Mouse (Mus musculus) embryonic fibroblast, embryonic 13.5 days (primary cell): Measurements from ENCODE around the gene AI413582. TPM values are rescaled to one million over a fixed set of nuclear protein-coding genes. Genes with fewer than 3 reads are reported as not detected.
A peak's percentile ranks its signal among the peaks of the same experiment; 100 is the strongest.

Experiments
- H3K27ac ChIP-seq: 2 replicates; pipeline ENCODE4 v1.5.1; 2012; ENCODE audit warnings: low read length, control low read depth, inconsistent platforms; ENCODE audit not compliant: insufficient read depth
- H3K4me1 ChIP-seq: 2 replicates; pipeline ENCODE4 v1.6.1; 2011; ENCODE audit warnings: low read length; ENCODE audit not compliant: control insufficient read depth, insufficient read depth
- H3K4me3 ChIP-seq: 2 replicates; pipeline ENCODE4 v1.5.1; 2011; ENCODE audit warnings: mild to moderate bottlenecking, control low read depth, low read length; ENCODE audit not compliant: insufficient read depth
- CTCF ChIP-seq: IDR thresholded peaks from 2 replicates; pipeline ENCODE4 v1.5.1; 2011; ENCODE audit warnings: mild to moderate bottlenecking, control low read depth, low read length, moderate library complexity, borderline replicate concordance; ENCODE audit not compliant: insufficient read depth
- POLR2A ChIP-seq: IDR thresholded peaks from 2 replicates; pipeline ENCODE4 v1.6.1; 2011; ENCODE audit warnings: low read depth, mild to moderate bottlenecking, control low read depth, low read length, moderate library complexity
- polyA plus RNA-seq: library from polyadenylated mRNA; stranded (reverse); fragments of >200 nt; gene quantifications from 2 replicates; pipeline ENCODE4 v1.2.4, GENCODE M21; 2011; ENCODE audit warnings: low read depth; ENCODE audit not compliant: missing spikeins, insufficient read length

The AI413582 gene
- polyA plus RNA-seq, 1 experiment: 15.6 TPM

- TF ChIP-seq POLR2A (0 out of 2 replicates have a peak, but pooled peaks have one; percentile 3), CTCF (peak; percentile 18; the same call in 1 of the 2 replicates)
- Histone ChIP-seq H3K4me3 (peak overlapping the region; percentile 60), H3K27ac (no peak overlapping the region; the same call in 1 of the 2 replicates), H3K4me1 (peaks cover 23% of the 10 kb centered on the region; the same call in 1 of the 2 replicates)
Observed at GRCm38 (mm10) chr17:27564391-27565162, 979 bp downstream of the AI413582 start.

GRCm38 (mm10) chr17:27563771-27564244 is 1.7 kb downstream of the AI413582 start:
- H3K4me3 ChIP-seq: no peak overlapping the region
- peaks cover 23% of the 10 kb centered on the region; the same call in 1 of the 2 replicates for H3K4me1 ChIP-seq
- TF ChIP-seq CTCF: no peak
- 0 out of 2 replicates have a peak, but pooled peaks have one; percentile 13 for TF ChIP-seq POLR2A
- no peak overlapping the region for H3K27ac ChIP-seq

GRCm38 (mm10) chr17:27561809-27562526 is 3.6 kb downstream of the AI413582 start:
- Histone ChIP-seq H3K27ac (peak overlapping the region; percentile 88), H3K4me1 (peaks cover 23% of the 10 kb centered on the region; the same call in 1 of the 2 replicates), H3K4me3 (no peak overlapping the region)
- TF ChIP-seq CTCF (no peak), POLR2A (no peak)

GRCm38 (mm10) chr17:27560926-27561480 is 4.6 kb downstream of the AI413582 start:
- peaks cover 20% of the 10 kb centered on the region; the same call in 1 of the 2 replicates for H3K4me1 ChIP-seq
- peak overlapping the region; percentile 88 for H3K27ac ChIP-seq
- TF ChIP-seq POLR2A: no peak
- no peak for TF ChIP-seq CTCF
- H3K4me3 ChIP-seq: no peak overlapping the region

GRCm38 (mm10) chr17:27559596-27559995 is 6.0 kb downstream of the AI413582 start:
- TF ChIP-seq CTCF (no peak), POLR2A (no peak)
- peaks cover 20% of the 10 kb centered on the region for H3K4me1 ChIP-seq
- no peak overlapping the region for H3K27ac ChIP-seq
- peak overlapping the region; percentile 67 for H3K4me3 ChIP-seq

GRCm38 (mm10) chr17:27558845-27559244 is 6.7 kb downstream of the AI413582 start:
- peak overlapping the region; percentile 67 for H3K4me3 ChIP-seq
- no peak overlapping the region for H3K27ac ChIP-seq
- TF ChIP-seq POLR2A: no peak
- no peak for TF ChIP-seq CTCF
- H3K4me1 ChIP-seq: peaks cover 19% of the 10 kb centered on the region

GRCm38 (mm10) chr17:27557927-27558661 is 7.5 kb downstream of the AI413582 start:
- Histone ChIP-seq H3K4me1 (peaks cover 18% of the 10 kb centered on the region), H3K27ac (peak overlapping the region; percentile 76; the same call in 1 of the 2 replicates), H3K4me3 (peak overlapping the region; percentile 67)
- TF ChIP-seq POLR2A (no peak), CTCF (no peak)

- TF ChIP-seq CTCF: no peak
- TF ChIP-seq POLR2A: no peak
- H3K27ac ChIP-seq: peak overlapping the region; percentile 76; the same call in 1 of the 2 replicates
- H3K4me3 ChIP-seq: peak overlapping the region; percentile 67
- peaks cover 18% of the 10 kb centered on the region for H3K4me1 ChIP-seq
Observed at GRCm38 (mm10) chr17:27557181-27557926, 8.2 kb downstream of the AI413582 start.
